Mouse (Mus musculus): ENCODE data around the gene Apof.

GRCm38 (mm10) chr10:128243252-128243651, 25.2 kb upstream of the Apof start:
- no peak for TF ChIP-seq CTCF (IDR thresholded peaks at IDR 0.05; ENCODE audit: low read depth)
- no peak for TF ChIP-seq EP300 (IDR thresholded peaks at IDR 0.05; ENCODE audit: low read depth)
